Mouse (Mus musculus) CD4-positive, CD25-positive, alpha-beta regulatory T cell, adult 2 months (primary cell): ENCODE results near the gene Ctnna3.
A peak's percentile ranks its signal among the peaks of the same experiment; 100 is the strongest.
"Not testable (repeated sequence)": the region's sequence is repeated elsewhere in the genome, so short reads cannot be mapped to it uniquely, and the experiment has no call there.

Experiments
- DNase-seq: peaks from one replicate; pipeline ENCODE4 v3.0.0-alpha.2; 2012; ENCODE audit warnings: low read depth, low spot score

Gene Ctnna3

DNA sequence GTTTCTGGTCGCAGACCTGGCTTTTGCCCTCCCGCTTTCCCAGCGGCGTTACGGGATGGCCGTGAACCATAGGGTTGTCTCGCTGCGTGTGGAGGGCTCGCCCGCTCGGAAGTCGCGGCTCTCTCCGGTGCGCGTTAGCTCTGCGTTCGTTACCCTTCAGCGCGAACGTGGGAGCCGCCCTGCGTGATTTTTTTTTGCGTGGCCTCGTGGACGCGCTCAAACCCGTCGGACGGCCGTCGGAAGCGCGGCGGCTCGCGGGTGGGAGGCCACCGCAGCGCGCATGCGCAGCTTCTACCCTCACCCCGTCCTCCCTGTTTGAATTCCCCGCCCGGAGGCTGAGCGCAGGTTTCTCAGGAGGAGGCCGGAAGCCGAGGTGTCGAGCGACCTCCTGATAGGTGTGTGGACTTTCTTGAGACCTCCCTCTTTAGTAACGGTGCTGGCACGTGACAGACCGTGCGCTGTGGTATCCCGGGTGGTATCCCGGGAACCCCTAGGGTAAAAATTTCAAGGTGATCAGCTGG is at the start of gene Ctnna3:
Gene Ctnna3, plus strand, starts transcription at position 314 of the 521 bp plus-strand sequence.
- peak; percentile 97 for DNase-seq

DNA sequence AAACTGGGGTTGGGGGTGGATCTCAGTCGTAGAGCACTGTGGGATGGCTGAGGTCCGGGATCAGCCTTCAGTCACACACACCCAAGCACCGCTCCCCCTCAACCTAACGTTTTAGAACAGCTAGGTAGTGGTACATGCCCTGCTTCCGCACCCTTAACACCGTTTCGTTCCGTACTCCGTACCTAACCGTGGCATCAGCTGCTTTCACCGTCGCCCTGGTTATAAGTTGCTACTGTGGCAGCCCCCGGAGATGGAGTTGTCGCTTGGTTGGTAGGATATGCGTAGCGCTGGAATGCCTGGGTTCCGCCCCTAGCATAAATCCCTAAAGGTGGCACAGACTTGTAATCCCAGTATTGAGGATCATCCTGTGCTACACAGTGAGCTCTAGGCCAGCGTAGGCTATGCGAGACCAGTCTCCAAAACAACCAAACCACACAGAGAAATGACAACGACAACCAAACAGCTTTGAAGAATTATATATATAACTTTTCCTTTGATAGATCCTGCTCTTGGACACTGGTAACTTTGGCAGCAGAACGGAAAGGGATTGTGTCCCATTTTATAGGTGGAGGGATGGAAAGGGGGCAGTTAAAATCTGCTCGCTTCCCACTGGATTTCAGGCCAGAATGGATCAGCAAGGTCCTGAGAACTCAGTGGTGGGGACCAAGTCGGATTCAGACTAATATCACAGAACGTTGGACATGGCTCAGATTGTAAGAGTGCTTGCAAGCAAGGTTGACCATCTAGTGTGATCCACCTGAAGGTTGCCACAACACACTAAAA is 48.2 kb upstream of the Ctnna3 start, which contains the start of gene Sirt1:
Gene Sirt1, minus strand, starts transcription at position 207 of the 783 bp plus-strand sequence.
- peak; percentile 56 for DNase-seq

DNA sequence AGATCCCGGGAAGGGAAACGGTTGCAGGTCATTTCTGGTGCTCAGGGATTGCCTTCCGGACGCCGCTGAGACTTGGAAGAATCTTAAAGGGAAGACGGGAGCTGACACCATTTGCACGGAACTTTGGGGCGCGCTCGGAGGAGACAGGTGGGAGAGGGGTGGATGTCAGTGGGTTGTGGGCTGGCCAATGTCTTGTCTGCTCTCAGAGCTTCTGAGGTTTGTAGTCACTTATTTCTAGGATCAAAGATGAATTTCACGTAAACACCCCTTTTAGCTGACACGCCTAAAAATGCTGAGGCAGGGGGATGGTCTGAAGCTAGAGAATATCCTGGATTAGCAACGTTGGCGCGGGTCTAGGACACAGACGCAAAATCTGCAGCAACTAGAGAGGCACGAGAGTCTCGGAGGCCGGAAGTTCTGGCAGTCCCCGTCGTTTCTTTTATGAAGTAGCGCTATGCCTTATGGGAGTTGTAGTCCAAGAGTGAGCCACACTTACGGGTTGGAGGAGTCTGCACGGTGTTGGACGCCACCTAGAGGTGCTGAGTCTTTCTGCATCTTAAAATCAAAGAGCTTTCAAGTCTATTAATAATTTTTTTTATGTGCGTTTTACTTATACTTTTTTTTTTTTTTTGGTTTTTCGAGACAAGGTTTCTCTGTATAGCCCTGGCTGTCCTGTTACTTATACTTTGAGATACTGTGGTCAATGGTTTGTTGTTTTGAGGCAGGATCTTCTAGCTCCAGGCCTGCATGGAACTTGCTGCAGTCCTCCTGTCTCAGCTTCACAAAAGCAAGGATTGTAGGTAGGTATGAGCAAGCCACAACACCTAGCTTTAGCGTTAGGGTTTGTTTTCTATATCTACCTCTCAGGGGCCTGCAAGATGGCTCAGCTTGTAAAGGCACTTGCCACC is 47.3 kb upstream of the Ctnna3 start, which contains the start of gene Dnajc12:
Gene Dnajc12, plus strand, starts transcription at position 72 of the 908 bp plus-strand sequence.
- DNase-seq, result peak; percentile 98

DNA sequence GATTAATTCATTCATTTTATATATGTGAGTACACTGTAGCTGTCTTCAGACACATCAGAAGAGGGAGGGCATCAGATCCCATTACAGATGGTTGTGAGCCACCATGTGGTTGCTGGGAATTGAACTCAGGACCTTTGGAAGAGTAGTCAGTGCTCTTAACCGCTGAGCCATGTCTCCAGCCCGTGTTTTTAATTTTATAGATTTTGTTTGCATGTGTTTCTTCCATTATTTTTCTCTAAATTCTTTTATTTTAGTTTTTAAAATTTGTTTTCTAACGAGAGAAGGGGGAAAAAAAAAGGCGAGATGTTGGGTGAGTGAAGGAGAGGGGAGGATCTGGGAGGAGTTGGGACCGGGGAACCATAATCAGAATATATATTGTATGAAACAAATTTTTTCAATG is 44.0 kb upstream of the Ctnna3 start:
- DNase-seq, result not testable (repeated sequence)

DNA sequence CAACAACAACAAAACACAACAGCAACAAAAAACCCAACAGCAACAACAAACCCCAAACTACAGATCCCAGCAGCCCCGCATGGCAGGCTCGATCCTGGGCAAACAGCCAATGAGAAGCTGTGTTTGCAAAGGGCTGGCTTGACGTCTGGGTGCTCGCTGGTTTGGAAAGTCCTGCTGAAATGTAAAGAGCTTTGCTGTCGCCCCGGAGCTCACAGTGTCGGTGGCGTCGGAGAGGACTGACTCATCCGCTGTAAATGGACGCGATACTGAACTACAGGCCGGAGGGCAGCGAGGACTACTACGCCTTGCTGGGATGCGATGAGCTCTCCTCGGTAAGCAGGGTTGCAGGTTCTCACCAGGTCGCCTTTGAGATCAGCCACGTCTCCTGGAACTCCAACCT is 43.5 kb upstream of the Ctnna3 start:
- DNase-seq, result peak; percentile 87

DNA sequence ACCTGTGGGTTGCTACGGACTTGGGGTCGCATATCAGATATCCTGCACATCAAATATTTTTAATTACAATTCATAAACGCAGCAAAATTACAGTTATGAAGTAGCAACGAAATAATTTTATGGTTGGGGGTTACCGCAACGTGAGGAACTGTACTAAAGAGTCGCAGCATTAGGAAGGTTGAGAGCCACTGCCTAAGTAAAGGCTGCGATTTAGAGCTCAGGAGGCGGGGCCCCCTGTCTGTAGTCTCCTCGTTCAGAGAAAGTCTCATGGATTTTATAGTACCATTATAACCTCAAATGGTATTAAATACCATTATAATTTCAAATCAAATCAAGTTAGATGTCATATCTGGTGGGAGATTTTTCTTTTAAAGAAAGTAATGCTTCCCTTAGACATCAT is 42.9 kb upstream of the Ctnna3 start:
- peak; percentile 30 for DNase-seq

DNA sequence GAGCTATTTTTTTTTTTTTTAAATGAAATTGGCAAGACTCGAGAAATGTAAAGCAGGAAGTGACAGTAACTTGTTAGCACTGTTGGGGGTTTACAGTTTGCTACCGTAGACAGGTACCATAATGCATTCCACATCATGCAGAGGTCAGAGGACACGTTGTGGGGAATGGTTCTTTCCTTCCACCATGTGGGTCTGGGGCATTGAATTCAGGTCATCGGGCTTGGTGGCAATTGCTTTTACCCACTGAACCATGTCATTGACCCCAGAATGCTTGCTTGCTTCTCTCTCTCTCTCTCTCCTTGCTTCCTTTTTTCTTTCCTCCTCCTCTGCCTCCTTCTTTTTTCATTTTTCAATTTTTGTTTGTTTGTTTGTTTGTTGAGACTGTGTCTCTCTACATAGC is 41.0 kb upstream of the Ctnna3 start:
- no peak for DNase-seq

DNA sequence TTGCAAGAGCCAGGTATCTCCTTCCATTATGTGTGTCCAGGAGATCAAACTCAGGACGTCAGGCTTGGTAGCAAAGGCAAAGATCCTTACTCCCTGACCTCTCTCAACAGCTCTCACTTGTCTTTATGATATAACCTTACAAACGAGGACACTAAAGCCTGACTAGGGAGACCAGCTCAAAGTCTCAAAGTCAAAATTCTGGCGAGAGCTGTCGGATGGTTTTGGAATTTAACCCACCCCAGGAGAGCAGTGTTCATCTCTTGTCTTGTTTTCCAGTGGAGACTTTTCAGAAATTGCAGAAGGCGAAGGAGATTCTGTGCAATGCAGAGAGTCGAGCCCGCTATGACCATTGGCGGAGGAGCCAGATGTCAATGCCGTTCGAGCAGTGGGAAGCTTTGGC is 32.9 kb upstream of the Ctnna3 start:
- DNase-seq, result no peak

DNA sequence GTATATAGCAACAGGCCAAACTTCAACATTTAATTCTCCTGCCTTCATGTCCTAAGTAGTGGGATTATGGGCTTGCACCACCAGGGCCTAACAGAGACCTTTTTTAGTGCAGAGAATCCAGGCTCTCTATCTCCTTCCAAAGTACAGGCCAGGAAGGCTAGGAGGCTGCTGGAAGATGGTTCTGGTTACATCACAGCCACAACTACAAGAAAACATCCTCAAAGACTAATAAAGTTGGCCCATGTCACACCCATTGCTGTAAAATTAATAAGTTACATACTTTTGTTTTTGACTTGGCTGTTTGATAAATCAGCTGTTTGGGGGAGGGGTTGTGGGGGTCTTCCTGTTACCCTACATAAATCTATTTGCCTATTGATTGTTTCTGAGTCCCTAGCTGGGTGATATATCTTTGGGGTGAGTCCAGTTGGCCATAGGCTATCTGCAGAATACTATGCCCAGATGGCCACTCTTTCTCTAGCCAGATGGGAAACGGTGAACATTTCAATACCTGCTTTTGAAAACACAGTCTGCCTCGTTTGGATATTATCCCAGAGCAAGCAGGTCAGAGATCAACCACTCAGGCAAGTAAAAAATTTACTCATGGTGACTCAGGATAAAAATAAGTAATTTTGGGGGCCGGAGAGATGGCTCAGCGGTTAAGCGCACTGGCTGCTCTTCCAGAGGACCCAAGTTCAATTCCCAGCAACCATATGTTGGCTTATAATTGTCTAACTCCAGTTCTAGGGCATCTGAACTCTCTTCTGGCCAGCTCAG is 27.0 kb upstream of the Ctnna3 start:
- no peak for DNase-seq

DNA sequence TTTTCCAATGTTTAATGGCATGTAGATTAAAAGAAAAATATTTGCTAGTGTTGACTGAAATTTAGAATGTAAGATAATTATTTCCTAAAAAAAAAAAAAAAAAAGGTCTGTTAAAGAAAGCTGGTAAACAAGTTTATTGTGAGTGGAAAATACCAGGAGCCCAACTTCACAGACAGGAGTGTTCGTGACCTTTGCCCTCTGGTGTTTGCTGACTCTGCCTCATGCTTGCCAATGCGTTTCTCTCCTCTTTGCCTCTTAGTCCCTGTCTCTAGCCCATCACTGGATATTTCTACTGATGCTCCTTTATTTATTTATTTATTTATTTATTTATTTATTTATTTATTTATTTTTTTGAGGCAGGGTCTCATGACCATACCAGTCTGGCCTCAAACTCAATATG is 26.3 kb upstream of the Ctnna3 start:
- no peak for DNase-seq

DNA sequence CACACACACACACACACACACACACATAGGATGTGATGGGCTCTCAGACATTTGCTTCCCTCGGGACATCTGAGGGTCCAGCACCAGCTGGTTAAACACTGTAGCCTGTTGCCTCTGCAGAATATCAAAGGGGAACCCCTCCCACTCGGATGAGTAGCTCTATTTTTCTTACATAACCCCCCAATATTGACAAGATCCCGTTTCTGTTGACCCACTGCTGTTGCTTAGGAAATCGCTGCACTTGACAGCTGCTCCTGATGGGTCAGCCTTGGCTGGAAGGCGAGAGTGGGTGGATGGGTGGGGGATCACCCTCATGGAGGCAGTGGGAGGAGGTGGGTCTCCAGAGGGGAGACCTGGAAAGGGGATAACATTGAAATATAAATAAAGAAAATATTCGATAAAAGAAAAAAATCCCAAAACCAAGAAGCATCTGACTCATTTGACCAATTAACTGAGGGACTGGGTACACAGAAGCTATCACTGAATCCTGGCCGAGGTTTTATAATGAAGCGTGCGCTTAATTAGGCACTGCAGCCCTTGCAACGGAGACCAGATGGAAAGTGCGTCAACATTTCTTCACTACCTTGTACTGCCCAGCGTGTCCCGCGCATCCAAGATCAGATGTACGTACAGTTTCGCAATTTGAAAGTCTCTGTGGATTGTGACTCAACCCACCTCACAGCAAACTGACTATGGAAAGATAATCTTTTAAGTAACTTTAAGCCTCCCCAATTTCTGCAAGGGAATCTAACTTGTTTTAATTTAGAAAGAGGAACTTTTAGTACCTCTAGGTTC is 19.5 kb upstream of the Ctnna3 start:
- DNase-seq, result no peak

DNA sequence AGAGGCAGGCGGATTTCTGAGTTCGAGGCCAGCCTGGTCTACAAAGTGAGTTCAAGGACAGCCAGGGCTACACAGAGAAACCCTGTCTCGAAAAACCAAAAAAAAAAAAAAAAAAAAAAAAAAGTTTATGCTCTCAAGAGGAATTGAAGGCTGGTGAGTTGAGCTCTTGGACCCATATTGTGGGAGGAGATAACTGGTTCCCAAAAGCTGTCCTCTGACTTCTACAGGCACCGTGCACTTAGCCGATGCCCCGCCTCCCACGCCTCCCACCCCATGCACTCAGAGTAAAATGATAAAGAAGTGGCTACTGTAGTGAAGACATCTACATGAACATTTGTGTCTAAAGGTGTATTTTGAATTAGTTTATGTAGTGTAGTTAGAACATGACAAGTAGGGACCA is 18.2 kb upstream of the Ctnna3 start:
- not testable (repeated sequence) for DNase-seq

DNA sequence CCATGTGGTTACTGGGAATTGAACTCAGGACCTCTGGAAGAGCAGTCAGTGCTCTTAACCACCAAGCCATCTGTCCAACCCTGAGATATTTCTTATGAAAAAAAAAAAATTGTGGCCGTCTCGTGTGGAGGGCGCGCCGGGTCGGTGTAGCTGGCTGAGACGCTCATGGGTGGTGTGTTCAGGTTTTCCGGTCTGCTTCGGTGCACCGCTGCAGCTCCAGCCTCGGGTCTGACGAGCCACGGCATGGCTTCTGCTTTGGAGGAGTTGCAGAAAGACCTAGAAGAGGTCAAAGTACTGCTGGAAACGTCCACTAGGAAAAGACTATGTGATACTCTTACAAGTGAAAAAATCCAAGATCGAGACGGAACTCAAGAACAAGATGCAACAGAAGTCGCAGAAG is 17.1 kb upstream of the Ctnna3 start:
- no peak for DNase-seq

DNA sequence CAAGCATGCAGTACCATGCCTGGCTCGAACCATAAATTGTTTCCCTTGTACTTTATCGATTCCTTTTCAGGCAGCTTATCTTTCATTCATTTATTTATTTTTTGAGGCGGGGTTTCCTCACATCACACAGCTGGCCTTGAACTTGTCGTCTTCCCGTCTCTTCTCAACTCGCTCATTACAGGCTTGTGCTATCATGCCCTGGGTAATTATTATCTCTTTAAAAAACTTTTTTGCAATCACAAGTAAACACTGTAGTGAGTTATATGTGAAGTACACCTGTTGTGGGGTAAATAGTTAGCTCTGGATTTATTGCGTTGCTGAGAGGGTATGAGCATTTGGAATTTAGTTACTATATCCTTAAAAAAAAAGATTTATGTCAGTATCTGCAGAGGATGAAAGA is 14.6 kb upstream of the Ctnna3 start:
- no peak for DNase-seq

DNA sequence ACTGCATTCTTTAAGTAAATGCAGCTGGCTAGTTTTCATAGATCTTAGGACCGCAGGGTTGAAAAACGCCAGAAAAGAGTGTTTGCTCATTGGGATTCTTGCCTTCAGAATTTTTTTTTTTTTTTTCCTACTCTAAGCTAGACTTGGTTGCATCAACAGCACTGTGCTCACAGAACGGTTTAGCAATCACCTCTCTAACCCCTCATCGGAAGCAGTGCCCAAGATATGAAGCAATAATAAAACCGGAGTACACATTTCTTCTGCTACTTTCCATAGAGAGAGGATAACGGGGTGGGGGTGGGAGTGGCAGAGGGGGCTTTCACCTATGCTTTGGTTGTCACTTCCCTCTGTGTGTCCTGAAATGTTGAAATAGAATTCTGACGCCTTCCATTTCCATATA is 14.0 kb upstream of the Ctnna3 start:
- no peak for DNase-seq

DNA sequence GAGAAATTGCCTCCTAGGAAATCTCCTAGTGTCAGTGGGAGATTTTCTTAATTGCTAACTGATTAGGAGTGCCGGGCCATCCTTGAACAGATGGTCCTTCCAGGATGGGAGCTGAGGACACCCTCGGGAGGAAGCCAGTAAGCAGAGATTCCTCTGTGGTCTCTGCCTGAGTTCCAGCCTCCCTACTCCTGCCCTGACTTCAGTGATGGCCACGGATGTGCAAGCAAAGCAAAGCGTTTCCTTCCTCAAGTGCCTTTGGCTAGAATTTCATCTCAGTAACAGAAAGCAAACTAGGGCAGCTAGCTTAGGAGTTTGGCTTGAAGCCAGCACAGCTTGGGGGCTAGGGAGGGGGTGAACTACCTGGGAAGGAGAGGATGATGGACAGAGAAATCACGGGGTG is 12.8 kb upstream of the Ctnna3 start:
- no peak for DNase-seq

DNA sequence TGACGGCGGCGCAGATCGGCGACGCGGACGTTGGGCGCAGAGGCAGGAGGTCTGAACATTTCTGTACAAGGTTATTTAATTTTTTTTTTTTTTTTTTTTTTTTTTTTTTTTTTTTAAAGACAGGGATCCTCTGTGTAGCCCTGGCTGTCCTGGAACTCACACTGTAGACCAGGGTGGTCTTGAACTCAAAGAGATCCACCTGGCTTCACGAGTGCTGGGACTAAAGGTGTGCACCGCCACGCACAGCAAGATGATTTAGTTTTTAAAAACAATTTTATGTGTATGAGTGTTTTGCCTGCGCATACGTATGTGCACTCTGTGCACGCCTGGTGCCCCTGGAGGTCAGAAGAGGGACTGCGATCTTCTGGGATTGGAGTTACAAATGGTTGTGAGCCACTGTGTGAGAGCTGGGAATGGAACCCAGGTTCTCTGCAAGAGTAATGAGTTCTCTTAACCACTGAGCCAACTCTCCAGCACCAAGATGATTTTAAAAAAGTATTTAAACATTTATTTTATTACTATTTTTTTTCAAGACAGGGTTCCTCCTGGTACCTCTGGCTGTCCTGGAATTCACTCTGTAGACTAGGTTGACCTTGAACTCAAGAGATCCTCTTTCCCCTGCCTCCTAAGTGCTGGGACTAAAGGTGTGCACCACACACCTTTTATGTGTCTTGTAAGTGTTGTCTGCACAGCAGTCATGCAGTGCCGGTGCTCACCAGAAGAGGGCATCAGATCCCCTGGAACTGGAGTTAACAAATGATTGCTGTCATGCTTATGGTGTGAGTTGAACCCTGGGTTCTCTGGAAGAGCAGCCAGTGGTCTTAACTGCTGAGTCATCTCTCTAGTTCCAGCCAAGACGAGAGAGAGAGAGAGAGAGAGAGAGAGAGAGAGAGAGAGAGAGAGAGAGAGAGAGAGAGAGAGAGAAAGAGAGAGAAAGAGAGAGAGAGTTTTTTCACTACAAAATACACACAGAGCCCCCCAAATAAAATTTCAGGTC is 7.9 kb upstream of the Ctnna3 start, which contains the start of gene Gm7075:
Gene Gm7075, minus strand, starts transcription at position 51 of the 997 bp plus-strand sequence.
- DNase-seq, result peak; percentile 75

DNA sequence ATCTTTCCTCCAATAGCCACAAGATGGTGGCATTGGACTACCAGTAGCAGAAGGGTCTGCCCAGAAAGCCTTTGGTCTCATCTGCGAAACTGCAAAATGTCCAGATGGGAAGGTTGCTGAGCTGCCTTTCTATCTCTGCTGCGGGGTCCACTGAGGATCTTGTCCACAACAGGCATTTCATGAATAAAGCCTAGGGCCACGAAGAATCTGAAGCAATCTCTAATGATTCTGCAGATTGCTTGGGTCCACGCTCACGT is 7.2 kb upstream of the Ctnna3 start:
- no peak for DNase-seq

DNA sequence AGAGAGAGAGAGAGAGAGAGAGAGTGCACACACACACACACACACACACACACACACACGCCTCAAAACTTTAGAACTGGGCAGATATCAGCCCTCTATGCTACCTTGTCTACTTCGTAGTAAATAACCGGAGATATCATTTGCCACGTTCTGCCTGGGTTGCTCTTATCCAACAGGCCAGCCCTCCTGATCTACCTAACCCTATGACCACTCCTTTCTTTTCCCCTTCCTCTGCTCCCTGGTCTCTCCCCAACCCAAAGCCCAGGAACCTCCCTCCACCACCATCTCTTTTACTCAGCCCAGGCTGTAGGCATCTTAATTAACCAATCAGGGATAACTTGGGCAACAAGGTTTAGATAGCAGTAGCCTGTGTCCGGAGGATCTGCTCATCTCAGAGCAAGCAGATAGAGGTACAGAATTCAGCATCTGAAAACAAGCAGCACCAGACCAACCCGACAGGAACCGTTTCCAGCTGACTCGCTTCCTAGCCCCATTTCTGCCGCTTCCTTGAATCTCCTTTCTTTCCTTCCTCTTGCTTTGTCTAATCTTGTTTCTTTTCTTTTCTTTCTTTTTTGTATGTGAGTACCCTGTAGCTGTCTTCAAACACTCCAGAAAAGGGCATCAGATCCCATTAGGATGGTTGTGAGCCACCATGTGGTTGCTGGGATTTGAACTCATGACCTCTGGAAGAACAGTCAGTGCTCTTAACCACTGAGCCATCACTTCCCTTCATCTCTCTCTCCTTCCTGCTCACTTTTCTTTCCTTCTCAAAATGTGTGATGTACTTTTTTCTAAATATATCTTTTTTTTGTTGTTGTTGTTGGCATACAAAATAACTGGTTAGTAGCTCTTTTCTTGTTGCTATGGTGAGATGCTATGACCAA is 6.1 kb upstream of the Ctnna3 start:
- DNase-seq, result no peak
